Mouse (Mus musculus) liver, adult 10 weeks (tissue): ENCODE measurements around the gene 9330182L06Rik. TPM values are rescaled to one million over a fixed set of nuclear protein-coding genes. Genes with fewer than 3 reads are reported as not detected.

Experiments
- polyA plus RNA-seq: library from polyadenylated mRNA; stranded (reverse); fragments of 350-450 nt; fragmentation: Illumina TruSeq; extraction: RNeasy Lipid Tissue Mini Kit (QIAGEN cat#74804); gene quantifications from one replicate; pipeline ENCODE4 v1.2.3, GENCODE M21; 2014; ENCODE audit warnings: low read depth, low replicate concordance

The 9330182L06Rik gene
- 0.34 TPM for polyA plus RNA-seq

GRCm38 (mm10) chr5:9265586-9266279 is at the start of gene 9330182L06Rik:
Gene 9330182L06Rik, plus strand, starts transcription at chr5:9266118.

Other genes with a start within 250 kb of the 9330182L06Rik start
- 242 TPM for gene Tmem243, start 165.4 kb upstream of the 9330182L06Rik start, polyA plus RNA-seq
- 30.8 TPM for gene Dmtf1, start 104.3 kb upstream of the 9330182L06Rik start, polyA plus RNA-seq